Mouse (Mus musculus) CD4-positive, CD25-positive, alpha-beta regulatory T cell, adult 4 months (primary cell): ENCODE results near the gene Tmem150c. TPM values are rescaled to one million over a fixed set of nuclear protein-coding genes. Genes with fewer than 3 reads are reported as not detected.

Experiments
- ATAC-seq: one replicate; pipeline ENCODE4 v1.8.0; 2017
- polyA plus RNA-seq, 2 experiments: library from polyadenylated mRNA; unstranded; fragments of 100-300 nt; shearing (Covaris generic); gene quantifications; one replicate each; pipeline ENCODE4 v1.2.1; 2017

The Tmem150c gene
- polyA plus RNA-seq, 2 experiments from 2014 or later, result not detected

GRCm38 (mm10) chr5:100096955-100097354 is 62.7 kb downstream of the Tmem150c start:
- no peak for ATAC-seq

DNA sequence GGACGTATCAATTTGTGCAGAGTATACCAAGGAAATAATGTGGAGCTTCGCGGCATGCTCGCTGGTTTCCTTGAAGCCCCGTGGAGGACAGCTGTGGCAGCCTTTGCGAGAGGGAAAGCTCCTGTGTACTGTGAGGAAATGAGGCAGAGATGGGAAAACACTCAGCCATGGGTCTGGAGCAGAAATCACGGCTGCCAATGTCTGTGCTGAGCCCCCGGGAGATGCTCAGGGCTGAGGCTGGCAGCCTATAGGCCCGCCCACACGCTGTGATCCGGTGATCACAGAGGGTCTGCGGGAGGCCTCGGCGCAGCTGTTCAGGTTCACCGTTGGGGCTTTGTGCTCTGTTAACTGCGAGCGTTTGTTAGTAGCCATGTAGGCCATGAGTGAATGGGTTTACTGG is 68.0 kb downstream of the Tmem150c start:
- ATAC-seq, result no peak

GRCm38 (mm10) chr5:100091263-100091594 is 68.4 kb downstream of the Tmem150c start:
- no peak for ATAC-seq

GRCm38 (mm10) chr5:100090515-100091262 is 68.9 kb downstream of the Tmem150c start:
- ATAC-seq, result no peak

GRCm38 (mm10) chr5:100085097-100085496 is 74.5 kb downstream of the Tmem150c start:
- ATAC-seq, result no peak

- ATAC-seq, result no peak
Observed at GRCm38 (mm10) chr5:100083953-100084562, 75.5 kb downstream of the Tmem150c start.

DNA sequence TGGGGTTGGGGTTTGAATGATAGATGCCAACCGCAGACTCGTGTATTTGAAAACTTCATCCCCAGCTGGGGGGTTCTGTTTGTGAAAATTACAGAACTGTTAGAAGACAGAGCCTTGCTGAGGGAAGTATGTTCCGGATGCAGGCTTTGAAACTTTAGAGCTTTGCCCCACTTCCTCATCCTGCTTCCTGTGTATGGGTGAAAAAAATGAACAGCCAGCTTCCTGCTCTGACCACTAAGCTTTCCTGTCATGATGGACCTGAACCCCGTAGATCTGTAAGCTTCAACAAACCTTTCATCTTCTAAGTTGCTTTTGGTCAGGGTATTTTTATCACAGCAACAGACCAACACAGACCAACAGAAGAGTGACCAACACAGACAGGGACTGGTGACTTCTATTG is 77.6 kb downstream of the Tmem150c start:
- no peak for ATAC-seq

GRCm38 (mm10) chr5:100079931-100080275 is 79.7 kb downstream of the Tmem150c start:
- no peak for ATAC-seq

GRCm38 (mm10) chr5:100079040-100079930 is 80.3 kb downstream of the Tmem150c start:
- peak; percentile 71 for ATAC-seq

- no peak for ATAC-seq
Observed at GRCm38 (mm10) chr5:100074571-100074970, 85.0 kb downstream of the Tmem150c start.

DNA sequence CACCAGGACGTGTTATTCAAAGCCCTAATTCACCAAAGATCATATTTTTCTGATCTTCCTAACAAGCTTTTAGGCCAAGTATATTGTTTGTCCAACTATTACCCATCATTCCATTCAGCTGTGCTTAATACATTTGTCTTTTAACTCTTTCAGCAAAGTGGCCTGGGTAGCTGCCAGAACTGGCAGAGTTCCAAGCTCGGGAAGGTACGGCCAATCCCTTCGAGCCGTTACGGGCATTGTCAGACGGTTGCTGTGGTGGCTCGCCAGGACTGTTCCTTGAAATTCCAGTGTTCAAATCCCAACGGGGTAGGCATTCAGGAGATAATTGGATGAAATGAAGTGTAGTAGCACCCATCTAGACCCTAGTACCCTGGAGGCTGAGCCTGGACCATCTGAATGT is 87.1 kb downstream of the Tmem150c start:
- no peak for ATAC-seq

DNA sequence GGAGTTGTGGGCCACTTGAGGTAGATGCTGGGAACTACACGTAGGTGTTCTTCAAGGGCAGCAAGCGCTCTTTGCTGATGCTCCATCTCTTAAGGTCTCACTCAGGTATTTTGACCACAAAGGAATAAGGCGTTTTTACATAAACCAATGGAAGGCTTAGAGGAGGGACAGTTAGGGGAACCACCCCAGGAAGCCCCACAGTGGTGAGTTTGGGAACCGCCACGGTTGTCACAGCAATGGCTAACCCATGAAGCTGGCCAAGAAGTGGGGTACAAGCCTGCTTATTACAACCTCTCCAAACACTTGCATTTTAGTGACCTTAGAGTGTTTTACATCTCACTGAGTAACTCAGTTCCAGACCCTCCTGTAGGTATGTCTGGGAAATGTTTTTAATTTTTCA is 88.1 kb downstream of the Tmem150c start:
- no peak for ATAC-seq

- ATAC-seq, result peak; percentile 80
Observed at GRCm38 (mm10) chr5:100070255-100070654, 89.4 kb downstream of the Tmem150c start.

- no peak for ATAC-seq
Observed at GRCm38 (mm10) chr5:100069526-100069925, 90.1 kb downstream of the Tmem150c start.

GRCm38 (mm10) chr5:100067579-100067978 is 92.0 kb downstream of the Tmem150c start:
- ATAC-seq, result no peak

DNA sequence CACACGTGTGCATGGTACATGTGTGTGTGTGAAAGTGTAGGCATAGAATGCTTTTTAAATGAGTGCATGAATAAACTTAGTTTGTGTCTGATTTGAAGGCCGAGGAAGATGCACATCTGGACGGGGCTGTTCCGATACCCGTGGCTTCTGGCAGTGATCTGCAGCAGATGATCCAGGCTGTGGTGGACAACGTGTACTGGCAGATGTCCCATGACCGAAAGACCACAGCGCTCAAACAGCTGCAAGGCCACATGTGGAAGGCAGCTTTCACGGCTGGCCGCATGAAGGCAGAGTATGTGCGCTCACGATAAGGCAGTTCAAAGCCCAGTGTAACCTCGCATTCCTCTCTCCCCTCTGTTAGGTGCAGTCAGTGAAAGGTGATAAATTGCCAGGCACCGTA is 98.7 kb downstream of the Tmem150c start:
- ATAC-seq, result no peak

DNA sequence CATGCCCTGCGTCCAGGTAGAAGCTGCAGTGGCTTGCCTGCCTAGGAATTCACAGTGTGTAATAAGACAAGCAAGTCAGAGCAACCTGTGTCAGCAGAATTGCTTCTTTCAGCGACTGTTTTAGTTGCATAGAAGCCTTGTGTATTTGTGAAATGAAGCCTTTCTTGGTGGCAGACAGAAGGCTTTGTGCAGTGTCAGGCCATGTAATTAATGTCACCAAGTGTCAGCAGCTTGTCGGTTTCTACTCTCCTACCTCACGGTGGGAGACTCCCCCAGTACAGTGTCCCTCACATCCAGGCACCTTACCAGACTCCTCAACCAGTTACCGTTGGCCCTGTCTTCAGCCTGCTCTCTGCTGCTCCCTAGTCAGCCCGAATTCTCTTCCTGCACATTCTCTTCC is 100.3 kb downstream of the Tmem150c start:
- no peak for ATAC-seq

DNA sequence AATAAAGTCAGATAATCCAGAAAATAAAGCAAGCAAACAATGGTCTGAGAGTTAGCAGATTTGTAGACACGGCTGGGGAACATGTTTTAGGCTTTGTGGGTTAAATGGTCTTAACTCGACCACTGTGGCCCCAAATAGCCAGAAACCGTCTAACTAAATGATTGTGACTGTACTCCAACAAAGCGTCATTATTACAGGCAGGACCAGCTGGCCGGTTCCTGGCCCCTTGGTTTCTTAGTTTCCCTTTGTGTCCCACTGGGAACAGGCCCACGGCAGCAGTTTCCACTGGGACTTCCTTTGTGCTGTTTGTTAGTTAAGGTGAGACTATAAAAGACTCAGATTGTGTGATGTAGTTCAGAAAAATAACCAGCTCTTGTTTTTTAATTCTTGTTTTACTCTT is 100.9 kb downstream of the Tmem150c start:
- no peak for ATAC-seq

DNA sequence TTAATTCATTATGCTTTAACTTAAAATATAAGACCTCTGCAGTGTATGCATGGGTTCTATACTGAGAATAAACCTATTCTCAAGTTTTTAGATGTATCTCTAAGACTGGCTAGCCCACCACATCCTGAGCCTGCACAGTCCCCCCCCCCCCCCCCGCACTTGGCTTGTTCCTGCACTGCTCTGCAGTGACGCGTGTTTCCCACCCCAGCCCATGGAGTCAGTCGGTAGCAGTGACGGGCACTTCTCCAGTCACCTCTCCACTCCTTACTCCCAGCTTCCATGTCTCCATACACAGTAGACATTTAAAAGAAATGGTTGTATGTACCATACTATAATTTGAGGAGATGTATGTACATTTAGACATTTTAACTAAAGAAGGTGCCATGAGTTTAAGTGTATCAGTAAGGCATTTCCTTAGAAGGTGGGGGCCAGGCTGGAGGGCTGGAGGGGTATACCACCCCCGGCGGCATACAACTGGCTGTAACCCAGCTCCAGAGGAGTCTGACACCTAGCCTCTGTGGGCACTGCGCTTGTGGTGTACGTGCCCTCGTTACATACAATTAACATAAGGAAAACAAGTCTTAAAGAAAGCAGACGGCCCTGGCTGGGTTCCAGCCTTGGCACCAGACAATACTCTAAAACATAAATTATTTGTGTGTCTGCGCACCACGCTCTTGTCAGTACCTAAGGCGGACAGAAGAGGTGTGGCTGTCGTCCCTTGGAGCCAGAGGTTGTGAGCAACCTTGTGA is 102.0 kb downstream of the Tmem150c start:
- ATAC-seq, result no peak

GRCm38 (mm10) chr5:100055866-100056369 is 103.7 kb downstream of the Tmem150c start:
- ATAC-seq, result no peak

DNA sequence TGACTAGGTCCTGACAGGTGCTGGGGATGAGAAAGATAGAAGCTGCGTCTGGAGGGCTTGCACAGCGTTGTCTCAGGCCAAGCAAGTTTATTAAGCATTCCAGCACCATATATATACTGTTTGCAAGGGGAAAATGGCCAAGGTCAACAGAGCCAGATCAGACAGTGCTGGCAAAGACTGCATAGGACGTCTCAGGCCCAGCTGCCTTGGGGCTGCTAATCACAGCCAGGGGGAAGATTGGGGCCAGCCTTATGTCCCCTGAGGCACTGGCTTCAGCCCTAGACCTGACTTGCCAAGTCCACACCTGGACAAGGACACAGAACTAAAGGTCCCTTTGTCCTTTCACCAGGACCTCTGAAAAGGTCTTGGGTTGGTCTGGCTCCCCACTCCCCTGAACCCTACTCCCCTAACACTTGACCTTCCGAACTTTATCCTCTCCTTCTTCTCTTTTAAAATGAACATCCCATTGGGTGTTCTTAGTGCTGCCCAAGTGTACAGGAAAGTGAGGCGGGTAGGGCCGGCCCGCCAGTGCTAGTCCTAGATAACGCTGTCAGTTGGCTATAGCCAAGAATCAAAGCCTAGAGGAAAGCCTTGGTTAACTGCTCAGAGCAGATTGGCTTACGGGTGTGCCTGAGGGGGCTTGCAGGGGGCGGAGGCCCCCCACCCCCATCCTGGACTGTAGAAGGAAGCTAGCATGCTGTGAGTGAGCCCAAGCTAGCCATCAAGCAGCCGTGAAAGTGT is 104.6 kb downstream of the Tmem150c start:
- no peak for ATAC-seq

DNA sequence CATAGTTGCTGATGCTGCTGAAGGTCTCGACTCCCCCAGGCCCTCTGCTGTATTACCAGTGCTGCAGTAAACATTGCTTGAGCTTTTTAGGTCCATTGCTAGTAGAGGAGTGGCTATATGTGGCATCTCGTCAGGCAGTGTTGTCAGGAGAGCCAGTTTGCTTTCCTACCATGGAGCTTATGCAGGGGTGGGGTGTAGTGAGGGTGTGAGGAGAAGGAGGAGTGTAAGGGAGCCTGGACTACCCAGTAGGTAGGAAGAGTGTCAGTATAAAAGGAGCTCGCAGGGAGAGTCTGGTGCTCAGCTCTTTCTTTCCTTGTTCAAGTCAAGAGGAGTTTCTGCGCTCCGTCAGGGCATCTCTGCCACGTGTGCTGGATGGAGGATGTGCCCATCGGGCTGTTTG is 106.9 kb downstream of the Tmem150c start:
- no peak for ATAC-seq
